ENCODE assay signal across 10 mouse cellular contexts in the genomic region with DNA sequence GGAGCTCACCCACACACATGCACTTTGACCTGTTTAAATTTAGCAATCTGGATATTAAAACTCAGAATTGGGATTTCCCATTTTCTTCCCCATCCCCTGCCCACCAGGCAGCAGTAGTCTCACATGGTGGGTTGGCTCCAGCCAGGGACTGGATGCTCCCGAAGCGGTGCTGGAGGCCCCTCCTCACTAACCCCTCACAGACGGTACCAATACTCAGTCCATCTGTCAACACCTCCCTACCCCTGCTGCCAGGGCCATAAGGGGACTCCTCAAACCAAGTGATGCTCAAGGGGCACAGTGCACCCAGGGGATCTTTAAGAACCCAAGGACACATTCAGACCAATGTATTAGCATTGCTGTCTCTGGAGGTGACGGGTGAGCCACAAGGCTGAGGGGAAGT. TPM values are rescaled to one million over a fixed set of nuclear protein-coding genes. Genes with fewer than 3 reads are reported as not detected.
DNase-seq lines count a peak whose midpoint lies in the region; ATAC-seq lines count a peak whose summit lies in the region.
"Had no signal": no experiment of that assay in that cellular context is flagged by ENCODE, and none has a peak within 500 bp of the region (broad histone marks: within the 10 kb centered on the region; RNA-seq: fewer than 3 reads in every experiment).

No protein-coding gene starts in this region.

- ATAC-seq in heart, embryonic 14.5 days (ENCODE audit: insufficient number of reproducible peaks, insufficient read depth, low FRiP score, low read depth): peak; percentile 29; the same call in 1 of the 2 replicates
- ATAC-seq in lung, embryonic 15.5 days (ENCODE audit: borderline replicate concordance, extremely low read depth, low FRiP score, low TSS enrichment): 0 out of 2 replicates have a peak, but pooled peaks have one; percentile 24
- no peak for ATAC-seq in stomach, embryonic 15.5 days (ENCODE audit: insufficient read depth, low FRiP score, low read depth)
- ATAC-seq in midbrain, embryonic 11.5 days (ENCODE audit: low FRiP score): no peak
- ATAC-seq: inflammation-experienced regulatory T-cells, adult 6 months had no signal

- peak overlapping the region; percentile 93 to 94 for H3K27ac ChIP-seq in heart, embryonic 14.5 days (replicated peaks in 1 of 2; ENCODE audit: control insufficient read depth in 1 of 2, insufficient read depth in 1 of 2, low read depth in 2 of 2, low read length in 2 of 2)
- H3K27ac ChIP-seq in lung, embryonic 15.5 days: peak overlapping the region; percentile 88
- H3K27ac ChIP-seq in limb, embryonic 10.5 days: peak overlapping the region; percentile 81; the same call in 1 of the 2 replicates
- H3K27ac ChIP-seq in stomach, embryonic 15.5 days: peak overlapping the region; percentile 83
- no peak overlapping the region for H3K27ac ChIP-seq in midbrain, embryonic 11.5 days (ENCODE audit: low read depth, low read length)

- DNase-seq in heart, postnatal 25 days (ENCODE audit: low spot score): no peak
- DNase-seq in lung, postnatal 36 days: no peak
- no peak for DNase-seq in limb, embryonic 10.5 days (ENCODE audit: low spot score)
- DNase-seq in cerebellum, postnatal 25 days: no peak
- DNase-seq in midbrain, embryonic 11.5 days (ENCODE audit: low spot score, missing footprints): no peak
- DNase-seq: cerebellum, adult 11 months had no signal

- H3K4me1 ChIP-seq in heart, embryonic 14.5 days (ENCODE audit: control insufficient read depth in 2 of 2, insufficient read depth in 2 of 2, low read length in 2 of 2): peaks cover 43 to 44% of the 10 kb centered on the region in 2 experiments
- peaks cover 45% of the 10 kb centered on the region for H3K4me1 ChIP-seq in lung, embryonic 15.5 days
- peaks cover 55% of the 10 kb centered on the region for H3K4me1 ChIP-seq in limb, embryonic 10.5 days
- peaks cover 43% of the 10 kb centered on the region for H3K4me1 ChIP-seq in stomach, embryonic 15.5 days
- H3K4me1 ChIP-seq in midbrain, embryonic 11.5 days (ENCODE audit: control insufficient read depth, insufficient read depth, low read length): peaks cover 5% of the 10 kb centered on the region; the same call in 1 of the 2 replicates

- intact Hi-C loops in heart, postnatal 25 days (cut with DNase I): no loop called here

- H3K4me3 ChIP-seq in heart, embryonic 14.5 days (ENCODE audit: control insufficient read depth in 1 of 2, insufficient read depth in 1 of 2, low read depth in 1 of 2, low read length in 2 of 2): no peak overlapping the region
- no peak overlapping the region for H3K4me3 ChIP-seq in lung, embryonic 15.5 days
- H3K4me3 ChIP-seq in limb, embryonic 10.5 days: no peak overlapping the region
- no peak overlapping the region for H3K4me3 ChIP-seq in stomach, embryonic 15.5 days (replicated peaks)
- H3K4me3 ChIP-seq in midbrain, embryonic 11.5 days (ENCODE audit: low read depth, low read length): no peak overlapping the region

- peak overlapping the region; percentile 14; the same call in 1 of the 2 replicates for H3K9ac ChIP-seq in heart, embryonic 14.5 days (ENCODE audit: low read length)
- no peak overlapping the region for H3K9ac ChIP-seq in lung, embryonic 15.5 days
- no peak overlapping the region for H3K9ac ChIP-seq in stomach, embryonic 15.5 days
- H3K9ac ChIP-seq in midbrain, embryonic 11.5 days (ENCODE audit: low read length): no peak overlapping the region

- no peaks in the 10 kb centered on the region for H3K27me3 ChIP-seq in heart, embryonic 14.5 days (ENCODE audit: control insufficient read depth, insufficient read depth, low read length)
- no peaks in the 10 kb centered on the region for H3K27me3 ChIP-seq in lung, embryonic 15.5 days
- H3K27me3 ChIP-seq in limb, embryonic 10.5 days (ENCODE audit: low read depth, poor library complexity, severe bottlenecking): no peaks in the 10 kb centered on the region
- H3K27me3 ChIP-seq in stomach, embryonic 15.5 days (replicated peaks): no peaks in the 10 kb centered on the region
- no peaks in the 10 kb centered on the region for H3K27me3 ChIP-seq in midbrain, embryonic 11.5 days (ENCODE audit: control insufficient read depth, insufficient read depth, low read length)

- H3K4me2 ChIP-seq in heart, embryonic 14.5 days (ENCODE audit: low read length): no peak overlapping the region
- H3K4me2 ChIP-seq in lung, embryonic 15.5 days: no peak overlapping the region
- peak overlapping the region; percentile 16; the same call in 1 of the 2 replicates for H3K4me2 ChIP-seq in stomach, embryonic 15.5 days
- no peak overlapping the region for H3K4me2 ChIP-seq in midbrain, embryonic 11.5 days

- H3K36me3 ChIP-seq in heart, embryonic 14.5 days (ENCODE audit: control insufficient read depth, insufficient read depth, low read length): peaks cover 18% of the 10 kb centered on the region
- H3K36me3 ChIP-seq in lung, embryonic 15.5 days: peaks cover 5% of the 10 kb centered on the region; the same call in 1 of the 2 replicates
- H3K36me3 ChIP-seq in limb, embryonic 10.5 days: peaks cover 14% of the 10 kb centered on the region
- H3K36me3 ChIP-seq in stomach, embryonic 15.5 days: no peaks in the 10 kb centered on the region
- no peaks in the 10 kb centered on the region for H3K36me3 ChIP-seq in midbrain, embryonic 11.5 days (ENCODE audit: control insufficient read depth, insufficient read depth, low read length)

- 22% methylated on average over 4 of the region's 4 CpGs for WGBS in heart, embryonic 14.5 days
- 45% methylated on average over 4 of the region's 4 CpGs for WGBS in lung, embryonic 15.5 days
- 47% methylated on average over 4 of the region's 4 CpGs for WGBS in limb, embryonic 10.5 days
- 52% methylated on average over 4 of the region's 4 CpGs for WGBS in stomach, embryonic 15.5 days
- 77% methylated on average over 4 of the region's 4 CpGs for WGBS in midbrain, embryonic 11.5 days

- no peaks in the 10 kb centered on the region for H3K9me3 ChIP-seq in heart, embryonic 14.5 days (ENCODE audit: control insufficient read depth, low read length)
- H3K9me3 ChIP-seq in lung, embryonic 15.5 days: no peaks in the 10 kb centered on the region
- no peaks in the 10 kb centered on the region for H3K9me3 ChIP-seq in limb, embryonic 10.5 days (replicated peaks)
- H3K9me3 ChIP-seq in stomach, embryonic 15.5 days: no peaks in the 10 kb centered on the region
- no peaks in the 10 kb centered on the region for H3K9me3 ChIP-seq in midbrain, embryonic 11.5 days (ENCODE audit: control insufficient read depth, low read length)

RNA-seq across cellular contexts. Expression of gene Ppif, which starts 16.7 kb away (rescaled TPM):
- polyA plus RNA-seq in heart, embryonic 14.5 days (2014; fragmentation: Nextera tagmentation; extraction: Ambion mirVana): 99.2 and 105 TPM in 2 replicates
- total RNA-seq in heart, postnatal 25 days (2021): 100 to 1,000 TPM; 277 to 296 TPM
- polyA plus RNA-seq in lung, embryonic 15.5 days (2015; fragmentation: Nextera tagmentation; extraction: Ambion mirVana): 23.1 and 24.3 TPM in 2 replicates
- 56.8 and 67.3 TPM in 2 replicates for polyA plus RNA-seq in limb, embryonic 10.5 days (2016; fragmentation: Nextera tagmentation; extraction: Ambion mirVana)
- 47.7 and 48.5 TPM in 2 replicates for polyA plus RNA-seq in stomach, embryonic 15.5 days (2015; fragmentation: Nextera tagmentation; extraction: Ambion mirVana)
- polyA plus RNA-seq in midbrain, embryonic 11.5 days (2014; fragmentation: Nextera tagmentation; extraction: Ambion mirVana): 36.2 and 37.4 TPM in 2 replicates

RNA-seq across cellular contexts. Expression of gene Zcchc24, which starts 58.2 kb away (rescaled TPM):
- 31.8 and 33.0 TPM in 2 replicates for polyA plus RNA-seq in heart, embryonic 14.5 days (2014; fragmentation: Nextera tagmentation; extraction: Ambion mirVana)
- 10 to 100 TPM; 33.3 to 35.7 TPM for total RNA-seq in heart, postnatal 25 days (2021)
- polyA plus RNA-seq in lung, embryonic 15.5 days (2015; fragmentation: Nextera tagmentation; extraction: Ambion mirVana): 21.4 and 22.4 TPM in 2 replicates
- polyA plus RNA-seq in limb, embryonic 10.5 days (2016; fragmentation: Nextera tagmentation; extraction: Ambion mirVana): 9.9 and 17.0 TPM in 2 replicates
- polyA plus RNA-seq in stomach, embryonic 15.5 days (2015; fragmentation: Nextera tagmentation; extraction: Ambion mirVana): 25.7 and 26.9 TPM in 2 replicates
- polyA plus RNA-seq in midbrain, embryonic 11.5 days (2014; fragmentation: Nextera tagmentation; extraction: Ambion mirVana): 10.1 and 11.4 TPM in 2 replicates

Comparison
In these comparisons a context has a peak if more than half of its experiments do, and no peak if none do; other contexts are left out.
1. ATAC-seq: peak in heart, embryonic 14.5 days (single experiment) and lung, embryonic 15.5 days (single experiment); none in stomach, embryonic 15.5 days (single experiment) and midbrain, embryonic 11.5 days (single experiment).